Mouse (Mus musculus): ENCODE data around the gene Mbd6. TPM values are rescaled to one million over a fixed set of nuclear protein-coding genes. Genes with fewer than 3 reads are reported as not detected.

Mbd6 gene
- polyA plus RNA-seq, 1 experiment, result 19.8 TPM

DNA sequence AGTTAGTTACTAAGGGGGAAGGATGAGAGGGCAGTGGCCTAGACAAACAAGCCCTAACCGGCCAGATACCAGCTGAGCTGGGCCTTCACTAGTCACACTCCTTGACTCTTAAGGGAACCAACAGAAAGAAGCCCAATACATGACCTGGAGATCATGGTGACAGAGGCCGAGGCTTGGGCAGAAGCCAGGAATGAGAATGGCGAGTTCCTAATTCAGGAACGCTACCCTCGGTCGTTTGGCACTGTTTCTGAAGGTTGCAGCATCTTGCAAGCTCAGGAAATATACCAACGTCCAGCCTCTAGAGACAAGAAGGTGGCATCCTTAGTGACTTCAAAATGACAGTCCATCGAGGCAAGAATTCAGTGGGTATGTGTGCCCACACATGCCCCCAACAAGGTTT, 24.5 kb downstream of the Mbd6 start:
- DNase-seq (ENCODE audit: low spot score), result no peak

DNA sequence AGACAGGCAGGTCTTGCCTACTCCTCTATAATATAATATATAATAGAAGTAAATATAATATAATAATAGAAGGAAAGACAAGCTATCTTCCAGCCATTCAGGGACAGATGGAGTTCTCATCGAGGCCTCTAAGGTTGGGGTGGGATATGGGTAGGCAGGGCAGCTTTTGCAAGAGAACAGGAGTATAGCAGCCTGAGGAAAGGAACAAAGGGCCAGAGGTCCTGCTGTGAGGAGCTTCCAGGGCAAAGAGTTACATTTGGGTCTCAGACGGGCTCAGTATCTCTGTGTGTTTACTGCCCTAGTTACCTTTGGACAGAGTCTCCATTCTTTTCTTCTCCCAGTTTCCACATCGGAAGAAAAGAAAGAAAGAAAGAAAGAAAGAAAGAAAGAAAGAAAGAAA, 25.2 kb downstream of the Mbd6 start:
- DNase-seq (ENCODE audit: low spot score), result no peak

DNA sequence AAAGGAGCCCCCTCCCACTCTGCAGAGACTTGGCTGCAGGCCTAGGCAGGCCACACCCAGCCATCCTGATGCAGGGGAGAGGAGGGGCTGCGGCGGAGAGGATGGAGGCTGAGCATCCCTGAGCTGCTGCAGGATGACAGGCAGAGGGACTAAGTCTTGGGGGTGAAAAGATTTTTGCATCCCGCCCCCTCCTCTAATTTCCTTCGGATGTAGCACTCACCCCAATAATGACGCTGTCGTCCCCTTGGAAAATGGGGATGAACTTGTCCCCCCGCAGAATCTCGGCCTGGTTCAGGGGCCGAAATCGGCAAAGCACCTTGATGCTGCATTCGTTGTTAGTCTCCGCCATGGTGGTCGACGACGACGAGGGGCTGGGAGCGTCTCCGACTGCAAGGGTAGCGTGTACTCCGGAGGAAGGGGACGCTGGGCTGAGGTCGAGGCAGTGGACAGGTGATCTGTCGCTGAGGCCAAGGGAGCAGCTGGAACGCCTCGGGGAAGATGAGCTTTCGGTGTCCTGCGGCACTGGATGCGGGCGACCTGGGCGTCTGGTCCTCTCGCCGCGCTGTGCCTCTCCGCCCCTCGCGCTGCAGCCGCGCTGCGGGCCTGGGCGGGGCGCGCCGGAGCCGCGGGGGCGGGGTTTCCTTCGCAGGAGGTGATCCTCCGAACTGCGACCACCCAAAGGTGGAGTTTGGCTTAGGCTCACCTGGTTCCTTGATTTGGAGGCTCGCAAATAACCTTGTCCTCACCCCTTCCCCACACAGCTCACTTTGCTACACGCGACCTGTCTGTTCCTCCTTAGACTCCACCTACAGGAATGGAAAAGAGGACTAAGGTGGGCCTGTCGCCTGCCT, 26.0 kb downstream of the Mbd6 start, which contains the start of gene Kif5a:
Kif5a (minus strand) TSS at position 801 of the 851 bp plus-strand sequence.
- DNase-seq (ENCODE audit: low spot score), result no peak

DNA sequence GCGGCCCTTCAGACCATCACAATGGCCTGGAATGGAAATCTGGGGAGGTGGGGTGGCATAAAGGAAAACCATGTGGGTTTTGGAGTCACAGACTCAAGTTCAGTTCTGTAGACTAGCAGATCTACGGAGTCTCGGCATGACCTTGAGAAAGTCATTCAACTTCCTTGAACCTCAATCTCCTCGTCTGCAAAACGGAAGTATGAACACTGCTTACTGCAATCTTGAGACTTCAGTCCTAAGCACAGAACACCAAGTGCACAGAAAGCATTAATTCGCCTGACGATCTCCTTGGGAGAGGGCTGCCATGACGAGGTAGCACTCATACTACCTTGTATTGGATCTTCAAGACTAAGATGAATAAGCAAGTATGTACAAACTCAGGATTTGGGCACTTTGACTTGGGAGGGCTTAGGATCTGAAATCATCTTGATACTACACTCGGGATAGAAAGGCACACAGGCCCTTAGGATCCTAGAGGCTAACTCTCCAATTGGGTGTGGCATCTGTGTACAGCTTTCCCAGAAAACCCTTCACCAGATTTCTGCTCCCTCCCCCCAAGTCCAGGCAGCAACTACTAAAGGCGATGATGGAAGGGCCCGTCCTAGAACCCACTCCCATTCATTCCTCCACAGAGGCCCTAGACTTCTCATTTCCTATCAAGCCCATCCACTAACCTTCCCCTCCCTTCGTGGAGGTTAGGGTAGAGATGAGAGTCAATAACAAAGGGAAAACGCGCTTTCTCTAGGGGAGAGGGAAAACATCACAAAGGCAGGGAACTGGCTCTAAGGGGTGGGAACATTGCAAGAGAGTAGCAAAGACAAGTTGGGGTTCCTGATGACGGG, 26.9 kb downstream of the Mbd6 start:
- no peak for DNase-seq (ENCODE audit: low spot score)

DNA sequence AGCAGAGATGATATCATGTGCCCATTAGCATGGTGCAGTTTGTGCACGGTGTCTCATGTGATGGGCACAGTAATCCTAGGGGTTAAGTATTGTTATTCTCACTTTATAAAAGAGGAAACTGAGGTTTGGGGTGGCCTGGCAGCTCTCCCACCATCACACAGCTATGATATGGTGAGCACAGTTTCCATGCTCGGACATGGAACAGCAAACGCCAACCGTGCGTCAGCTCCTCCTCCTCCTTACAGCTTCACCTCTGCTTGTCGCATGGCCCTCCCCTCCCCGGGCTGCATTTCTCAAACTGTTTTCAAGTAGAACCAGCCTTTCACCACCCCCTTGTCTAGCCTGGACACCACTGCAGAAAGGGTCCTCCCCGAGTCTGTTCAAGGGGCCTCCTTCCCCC, 30.3 kb downstream of the Mbd6 start:
- no peak for DNase-seq (ENCODE audit: low spot score)

DNA sequence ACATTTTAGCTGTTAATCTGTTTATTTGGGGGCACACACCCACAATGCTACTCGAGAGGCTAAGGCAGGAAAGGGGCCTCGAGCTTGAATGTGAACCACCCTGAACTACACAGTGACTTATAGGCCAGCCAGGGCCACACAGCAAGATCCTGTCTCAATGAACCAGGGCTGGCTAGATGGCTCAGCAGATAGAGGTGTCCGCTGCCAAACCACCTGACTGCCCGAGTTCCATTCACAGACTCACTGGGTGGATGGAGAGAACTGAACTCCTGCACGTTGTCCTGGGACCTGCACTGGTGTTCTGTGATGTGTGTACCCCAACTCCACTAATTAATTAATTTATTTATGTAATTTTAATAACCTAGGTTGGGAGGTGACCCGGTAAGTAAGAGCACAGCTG, 31.0 kb downstream of the Mbd6 start:
- no peak for DNase-seq (ENCODE audit: low spot score)

GRCm38 (mm10) chr10:127255625-127256345, 33.0 kb downstream of the Mbd6 start:
- no peak for DNase-seq (ENCODE audit: low spot score)

DNA sequence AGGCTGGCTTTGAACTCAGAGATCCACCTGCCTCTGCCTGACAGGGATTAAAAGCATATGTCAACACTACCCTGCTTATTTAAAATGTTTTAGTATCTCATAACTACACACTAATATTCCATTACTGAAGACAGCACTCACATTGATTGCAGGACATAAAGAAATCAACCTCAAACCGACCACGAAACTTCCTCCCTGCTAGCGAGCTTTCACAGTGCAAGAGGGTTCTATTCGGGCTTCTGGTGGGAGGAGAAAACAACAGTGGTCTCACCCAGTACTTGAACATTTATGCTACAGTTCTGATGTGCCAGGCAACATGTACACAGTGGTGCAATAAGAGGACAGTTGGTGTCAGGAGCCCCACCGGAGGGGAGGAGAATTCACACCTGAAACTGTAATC, 38.0 kb downstream of the Mbd6 start:
- no peak for DNase-seq (ENCODE audit: low spot score)

DNA sequence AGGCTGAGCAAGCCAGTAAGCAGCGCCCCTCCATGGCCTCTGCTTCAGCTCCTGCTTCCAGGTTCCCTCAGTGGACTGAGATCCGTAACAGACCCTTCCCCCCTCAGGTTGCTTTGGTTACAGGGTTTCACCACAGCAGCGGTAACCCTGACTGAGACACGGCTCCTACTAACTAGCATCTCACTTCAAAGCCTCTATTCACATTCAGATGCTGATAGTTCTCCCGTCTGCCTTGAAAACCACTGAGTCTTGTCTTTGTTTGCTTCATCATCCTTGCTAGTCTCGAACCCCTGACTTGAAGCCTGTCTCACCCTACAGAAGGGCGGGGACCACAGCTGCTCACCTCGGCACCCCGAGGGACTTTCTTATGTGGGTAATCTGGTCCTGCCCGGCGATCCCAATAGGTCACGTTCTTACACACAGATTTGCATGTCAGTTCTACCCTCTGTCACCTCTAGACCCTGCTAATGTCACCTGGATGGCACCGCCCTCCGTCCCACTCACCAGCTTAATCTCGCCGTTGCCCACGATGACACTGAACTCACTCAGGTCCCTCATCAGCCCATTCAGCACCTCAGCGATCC, 50.5 kb downstream of the Mbd6 start:
- no peak for DNase-seq (ENCODE audit: low spot score)

DNA sequence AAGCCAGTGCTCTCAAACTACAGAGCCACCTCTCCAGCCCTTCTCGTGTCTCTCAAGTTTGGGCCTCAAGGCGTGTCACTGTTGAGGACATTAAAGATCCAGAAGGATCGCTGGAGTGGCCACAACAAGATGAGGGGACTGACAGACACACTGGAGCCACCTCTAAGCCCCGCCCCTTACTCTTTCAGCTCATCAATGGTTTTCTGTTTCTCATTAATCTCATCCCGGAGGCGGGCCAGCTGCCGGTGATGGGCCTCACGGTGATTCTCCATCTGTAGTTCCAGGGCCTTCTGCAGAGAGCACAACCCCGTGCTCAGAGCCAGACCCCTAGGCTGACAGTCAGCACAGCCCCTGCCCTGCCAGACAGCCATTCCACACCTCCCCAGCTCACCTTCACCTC, 52.3 kb downstream of the Mbd6 start:
- no peak for DNase-seq (ENCODE audit: low spot score)

DNA sequence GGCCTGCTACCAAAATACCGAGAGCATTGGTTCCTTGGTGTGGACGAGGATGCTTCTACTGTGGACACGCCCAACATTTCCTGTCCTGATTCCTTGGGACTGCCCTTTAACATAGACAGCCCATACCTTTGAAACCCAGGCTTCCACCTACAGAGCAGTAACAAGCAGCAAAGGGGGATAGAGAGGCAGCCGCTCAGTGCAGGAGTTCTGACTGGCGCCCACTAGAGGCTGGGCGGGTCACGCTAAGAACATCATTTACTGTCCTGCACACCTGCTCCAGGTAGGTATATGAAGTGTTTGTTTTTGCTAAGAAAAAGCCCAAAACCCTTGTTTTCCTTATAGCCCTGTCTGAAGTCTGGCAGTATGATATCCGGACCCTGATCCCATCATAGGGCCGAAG, 55.7 kb downstream of the Mbd6 start:
- DNase-seq (ENCODE audit: low spot score), result no peak

Other genes starting within 250 kb of the Mbd6 start
- gene Mettl1, start 247.6 kb downstream of the Mbd6 start, polyA plus RNA-seq (2012; rRNA removed), result 26.9 and 33.6 TPM in 2 replicates
- gene Eef1akmt3, start 247.5 kb downstream of the Mbd6 start, polyA plus RNA-seq (2012; rRNA removed), result 0.78 and 1.1 TPM in 2 replicates
- 0.28 and 0.50 TPM in 2 replicates for gene Cyp27b1, start 240.8 kb downstream of the Mbd6 start, polyA plus RNA-seq (2012; rRNA removed)
- gene March9, start 228.8 kb downstream of the Mbd6 start, polyA plus RNA-seq (2012; rRNA removed), result 3.5 and 4.9 TPM in 2 replicates
- 252 and 268 TPM in 2 replicates for gene Cdk4, start 225.5 kb downstream of the Mbd6 start, polyA plus RNA-seq (2012; rRNA removed)
- 79.5 and 81.4 TPM in 2 replicates for gene Tspan31, start 218.8 kb downstream of the Mbd6 start, polyA plus RNA-seq (2012; rRNA removed)
- gene Agap2, start 213.7 kb downstream of the Mbd6 start, polyA plus RNA-seq (2012; rRNA removed), result 2.5 and 5.4 TPM in 2 replicates
- gene Os9, start 167.9 kb downstream of the Mbd6 start, polyA plus RNA-seq (2012; rRNA removed), result 53.9 and 72.8 TPM in 2 replicates
- 6.2 and 7.9 TPM in 2 replicates for gene B4galnt1, start 123.8 kb downstream of the Mbd6 start, polyA plus RNA-seq (2012; rRNA removed)
- gene Slc26a10, start 108.4 kb downstream of the Mbd6 start, polyA plus RNA-seq (2012; rRNA removed), result 0.72 and 1.5 TPM in 2 replicates
- 178 and 188 TPM in 2 replicates for gene Arhgef25, start 98.9 kb downstream of the Mbd6 start, polyA plus RNA-seq (2012; rRNA removed)
- 193 and 272 TPM in 2 replicates for gene Dtx3, start 93.3 kb downstream of the Mbd6 start, polyA plus RNA-seq (2012; rRNA removed)
- gene Pip4k2c, start 77.4 kb downstream of the Mbd6 start, polyA plus RNA-seq (2012; rRNA removed), result 47.7 and 48.4 TPM in 2 replicates
- gene Kif5a, start 25.7 kb downstream of the Mbd6 start, polyA plus RNA-seq (2012; rRNA removed), result 5.9 and 6.6 TPM in 2 replicates
- gene Dctn2, start 22.6 kb downstream of the Mbd6 start, polyA plus RNA-seq (2012; rRNA removed), result 173 and 201 TPM in 2 replicates
- gene Mars, start 22.8 kb upstream of the Mbd6 start, polyA plus RNA-seq (2012; rRNA removed), result 44.7 and 47.7 TPM in 2 replicates
- gene Arhgap9, start 32.9 kb upstream of the Mbd6 start, polyA plus RNA-seq (2012; rRNA removed), result 6.7 and 8.4 TPM in 2 replicates
- gene Gli1, start 53.0 kb upstream of the Mbd6 start, polyA plus RNA-seq (2012; rRNA removed), result 29.0 and 34.1 TPM in 2 replicates
- gene Inhbe, start 65.4 kb upstream of the Mbd6 start, polyA plus RNA-seq (2012; rRNA removed), result not detected in 2 replicates
- gene Inhbc, start 81.4 kb upstream of the Mbd6 start, polyA plus RNA-seq (2012; rRNA removed), result not detected in 2 replicates
- gene R3hdm2, start 91.3 kb upstream of the Mbd6 start, polyA plus RNA-seq (2012; rRNA removed), result 19.3 and 41.9 TPM in 2 replicates
- gene Stac3, start 212.7 kb upstream of the Mbd6 start, polyA plus RNA-seq (2012; rRNA removed), result 2.3 and 4.3 TPM in 2 replicates
- gene Ndufa4l2, start 225.9 kb upstream of the Mbd6 start, polyA plus RNA-seq (2012; rRNA removed), result 21.2 and 32.1 TPM in 2 replicates
- 58.7 and 63.9 TPM in 2 replicates for gene Shmt2, start 233.4 kb upstream of the Mbd6 start, polyA plus RNA-seq (2012; rRNA removed)
- 0.04 and 0.07 TPM in 2 replicates for gene Nxph4, start 245.5 kb upstream of the Mbd6 start, polyA plus RNA-seq (2012; rRNA removed)

Data from urinary bladder, adult 2 months (tissue).